Mouse (Mus musculus): ENCODE measurements around the gene Vps4a. TPM values are rescaled to one million over a fixed set of nuclear protein-coding genes. Genes with fewer than 3 reads are reported as not detected.
"Not testable (repeated sequence)": the region's sequence is repeated elsewhere in the genome, so short reads cannot be mapped to it uniquely, and the experiment has no call there.

The Vps4a gene
- 98.8 and 101 TPM in 2 replicates for polyA plus RNA-seq (2014; fragmentation: Nextera tagmentation; extraction: Ambion mirVana)

- H3K4me2 ChIP-seq (replicated peaks; ENCODE audit: low read depth, low read length): peak within 1 kb of the TSS; percentile 83
- H3K36me3 ChIP-seq (ENCODE audit: control insufficient read depth, insufficient read depth, low read length): no peaks in the 10 kb centered on the region
- 0 out of 2 replicates have a peak, but pooled peaks cover 4% of the 10 kb centered on the region for H3K4me1 ChIP-seq (replicated peaks; ENCODE audit: control insufficient read depth, insufficient read depth, low read length)
- H3K4me3 ChIP-seq (ENCODE audit: low read depth, low read length): peak within 1 kb of the TSS; percentile 97
- WGBS: 5% methylated on average over 62 of the region's 66 CpGs
- peak within 1 kb of the TSS; percentile 93 for H3K9ac ChIP-seq (ENCODE audit: low read depth, low read length)
- H3K9me3 ChIP-seq (ENCODE audit: control insufficient read depth, low read length): no peaks in the 10 kb centered on the region
- H3K27ac ChIP-seq (ENCODE audit: low read depth, low read length): peak within 1 kb of the TSS; percentile 74
- DNase-seq (ENCODE audit: low spot score) (peak; percentile 97), ATAC-seq (ENCODE audit: low FRiP score) (peak; percentile 96)
- no peaks in the 10 kb centered on the region for H3K27me3 ChIP-seq (ENCODE audit: control insufficient read depth, insufficient read depth, low read length)
Observed at GRCm38 (mm10) chr8:107030650-107031576, at the start of gene Vps4a. Gene Vps4a (plus strand): TSS chr8:107031222.

GRCm38 (mm10) chr8:106985404-106985821 lies 45.6 kb upstream of the Vps4a start:
- Histone ChIP-seq H3K4me2 (replicated peaks; ENCODE audit: low read depth, low read length) (no peak overlapping the region), H3K27me3 (ENCODE audit: control insufficient read depth, insufficient read depth, low read length) (no peaks in the 10 kb centered on the region), H3K4me1 (replicated peaks; ENCODE audit: control insufficient read depth, insufficient read depth, low read length) (no peaks in the 10 kb centered on the region), H3K9ac (ENCODE audit: low read depth, low read length) (no peak overlapping the region), H3K27ac (ENCODE audit: low read depth, low read length) (no peak overlapping the region), H3K9me3 (ENCODE audit: control insufficient read depth, low read length) (no peaks in the 10 kb centered on the region), H3K4me3 (ENCODE audit: low read depth, low read length) (no peak overlapping the region), H3K36me3 (ENCODE audit: control insufficient read depth, insufficient read depth, low read length) (no peaks in the 10 kb centered on the region)
- DNase-seq (ENCODE audit: low spot score) (no peak), ATAC-seq (ENCODE audit: low FRiP score) (no peak)
- WGBS: 77% methylated on average over 9 of the region's 9 CpGs

- Histone ChIP-seq H3K36me3 (ENCODE audit: control insufficient read depth, insufficient read depth, low read length) (no peaks in the 10 kb centered on the region), H3K4me2 (replicated peaks; ENCODE audit: low read depth, low read length) (no peak overlapping the region), H3K27ac (ENCODE audit: low read depth, low read length) (no peak overlapping the region), H3K9ac (ENCODE audit: low read depth, low read length) (no peak overlapping the region), H3K9me3 (ENCODE audit: control insufficient read depth, low read length) (no peaks in the 10 kb centered on the region), H3K4me1 (replicated peaks; ENCODE audit: control insufficient read depth, insufficient read depth, low read length) (no peaks in the 10 kb centered on the region), H3K4me3 (ENCODE audit: low read depth, low read length) (no peak overlapping the region), H3K27me3 (ENCODE audit: control insufficient read depth, insufficient read depth, low read length) (no peaks in the 10 kb centered on the region)
- DNase-seq (ENCODE audit: low spot score): no peak
- no peak for ATAC-seq (ENCODE audit: low FRiP score)
Observed at GRCm38 (mm10) chr8:106985951-106986350, 45.1 kb upstream of the Vps4a start.

GRCm38 (mm10) chr8:106987557-106987956 lies 43.5 kb upstream of the Vps4a start:
- H3K4me3 ChIP-seq (ENCODE audit: low read depth, low read length): no peak overlapping the region
- H3K9me3 ChIP-seq (ENCODE audit: control insufficient read depth, low read length): no peaks in the 10 kb centered on the region
- no peak overlapping the region for H3K4me2 ChIP-seq (replicated peaks; ENCODE audit: low read depth, low read length)
- H3K36me3 ChIP-seq (ENCODE audit: control insufficient read depth, insufficient read depth, low read length): no peaks in the 10 kb centered on the region
- DNase-seq (ENCODE audit: low spot score) (no peak), ATAC-seq (ENCODE audit: low FRiP score) (no peak)
- H3K4me1 ChIP-seq (replicated peaks; ENCODE audit: control insufficient read depth, insufficient read depth, low read length): no peaks in the 10 kb centered on the region
- H3K27ac ChIP-seq (ENCODE audit: low read depth, low read length): no peak overlapping the region
- no peak overlapping the region for H3K9ac ChIP-seq (ENCODE audit: low read depth, low read length)
- no peaks in the 10 kb centered on the region for H3K27me3 ChIP-seq (ENCODE audit: control insufficient read depth, insufficient read depth, low read length)

GRCm38 (mm10) chr8:106991393-106991792 lies 39.6 kb upstream of the Vps4a start:
- Histone ChIP-seq H3K36me3 (ENCODE audit: control insufficient read depth, insufficient read depth, low read length) (no peaks in the 10 kb centered on the region), H3K4me2 (replicated peaks; ENCODE audit: low read depth, low read length) (no peak overlapping the region), H3K9ac (ENCODE audit: low read depth, low read length) (no peak overlapping the region), H3K27ac (ENCODE audit: low read depth, low read length) (no peak overlapping the region), H3K4me3 (ENCODE audit: low read depth, low read length) (no peak overlapping the region), H3K4me1 (replicated peaks; ENCODE audit: control insufficient read depth, insufficient read depth, low read length) (no peaks in the 10 kb centered on the region), H3K9me3 (ENCODE audit: control insufficient read depth, low read length) (no peaks in the 10 kb centered on the region), H3K27me3 (ENCODE audit: control insufficient read depth, insufficient read depth, low read length) (no peaks in the 10 kb centered on the region)
- 94% methylated on average over 7 of the region's 7 CpGs for WGBS
- DNase-seq (ENCODE audit: low spot score) (no peak), ATAC-seq (ENCODE audit: low FRiP score) (no peak)

- not testable (repeated sequence) for H3K4me1 ChIP-seq (replicated peaks; ENCODE audit: control insufficient read depth, insufficient read depth, low read length); ATAC-seq (ENCODE audit: low FRiP score); H3K27ac ChIP-seq (ENCODE audit: low read depth, low read length); H3K36me3 ChIP-seq (ENCODE audit: control insufficient read depth, insufficient read depth, low read length); H3K4me2 ChIP-seq (replicated peaks; ENCODE audit: low read depth, low read length); DNase-seq (ENCODE audit: low spot score); H3K9ac ChIP-seq (ENCODE audit: low read depth, low read length); H3K27me3 ChIP-seq (ENCODE audit: control insufficient read depth, insufficient read depth, low read length); H3K9me3 ChIP-seq (ENCODE audit: control insufficient read depth, low read length); H3K4me3 ChIP-seq (ENCODE audit: low read depth, low read length)
- 91% methylated on average over 4 of the region's 4 CpGs for WGBS
Observed at GRCm38 (mm10) chr8:106996339-106996738, 34.7 kb upstream of the Vps4a start.

- H3K9me3 ChIP-seq (ENCODE audit: control insufficient read depth, low read length): no peaks in the 10 kb centered on the region
- no peaks in the 10 kb centered on the region for H3K27me3 ChIP-seq (ENCODE audit: control insufficient read depth, insufficient read depth, low read length)
- no peak overlapping the region for H3K9ac ChIP-seq (ENCODE audit: low read depth, low read length)
- no peak for ATAC-seq (ENCODE audit: low FRiP score)
- no peak for DNase-seq (ENCODE audit: low spot score)
- no peak overlapping the region for H3K27ac ChIP-seq (ENCODE audit: low read depth, low read length)
- WGBS: 90% methylated on average over 4 of the region's 4 CpGs
- no peaks in the 10 kb centered on the region for H3K4me1 ChIP-seq (replicated peaks; ENCODE audit: control insufficient read depth, insufficient read depth, low read length)
- H3K4me3 ChIP-seq (ENCODE audit: low read depth, low read length): no peak overlapping the region
- H3K4me2 ChIP-seq (replicated peaks; ENCODE audit: low read depth, low read length): no peak overlapping the region
- H3K36me3 ChIP-seq (ENCODE audit: control insufficient read depth, insufficient read depth, low read length): no peaks in the 10 kb centered on the region
Observed at GRCm38 (mm10) chr8:106997416-106997815, 33.6 kb upstream of the Vps4a start.

- Histone ChIP-seq H3K36me3 (ENCODE audit: control insufficient read depth, insufficient read depth, low read length) (no peaks in the 10 kb centered on the region), H3K27ac (ENCODE audit: low read depth, low read length) (no peak overlapping the region)
- no peak for DNase-seq (ENCODE audit: low spot score)
Observed at GRCm38 (mm10) chr8:106999068-106999467, 32.0 kb upstream of the Vps4a start.

GRCm38 (mm10) chr8:107002532-107002931 lies 28.5 kb upstream of the Vps4a start:
- Histone ChIP-seq H3K27ac (ENCODE audit: low read depth, low read length) (no peak overlapping the region), H3K4me1 (replicated peaks; ENCODE audit: control insufficient read depth, insufficient read depth, low read length) (no peaks in the 10 kb centered on the region), H3K9ac (ENCODE audit: low read depth, low read length) (no peak overlapping the region), H3K4me2 (replicated peaks; ENCODE audit: low read depth, low read length) (no peak overlapping the region), H3K9me3 (ENCODE audit: control insufficient read depth, low read length) (no peaks in the 10 kb centered on the region), H3K4me3 (ENCODE audit: low read depth, low read length) (no peak overlapping the region), H3K27me3 (ENCODE audit: control insufficient read depth, insufficient read depth, low read length) (no peaks in the 10 kb centered on the region), H3K36me3 (ENCODE audit: control insufficient read depth, insufficient read depth, low read length) (no peaks in the 10 kb centered on the region)
- DNase-seq (ENCODE audit: low spot score) (peak; percentile 89), ATAC-seq (ENCODE audit: low FRiP score) (no peak)
- 51% methylated on average over 5 of the region's 5 CpGs for WGBS

More at GRCm38 (mm10) chr8:106999068-106999467, 32.0 kb upstream of the Vps4a start:
- H3K4me1 ChIP-seq (replicated peaks; ENCODE audit: control insufficient read depth, insufficient read depth, low read length): no peaks in the 10 kb centered on the region
- ATAC-seq (ENCODE audit: low FRiP score): no peak
- 93% methylated on average over 1 of the region's 1 CpGs for WGBS
- no peak overlapping the region for H3K4me3 ChIP-seq (ENCODE audit: low read depth, low read length)
- no peak overlapping the region for H3K4me2 ChIP-seq (replicated peaks; ENCODE audit: low read depth, low read length)
- no peak overlapping the region for H3K9ac ChIP-seq (ENCODE audit: low read depth, low read length)
- H3K27me3 ChIP-seq (ENCODE audit: control insufficient read depth, insufficient read depth, low read length): no peaks in the 10 kb centered on the region
- no peaks in the 10 kb centered on the region for H3K9me3 ChIP-seq (ENCODE audit: control insufficient read depth, low read length)
